Mouse (Mus musculus): Measurements from ENCODE around the gene Kat6b. TPM values are rescaled to one million over a fixed set of nuclear protein-coding genes. Genes with fewer than 3 reads are reported as not detected.
"Not testable (repeated sequence)": the region's sequence is repeated elsewhere in the genome, so short reads cannot be mapped to it uniquely, and the experiment has no call there.

The Kat6b gene
- polyA plus RNA-seq, 1 experiment from 2014 or later = 1.5 TPM

DNA sequence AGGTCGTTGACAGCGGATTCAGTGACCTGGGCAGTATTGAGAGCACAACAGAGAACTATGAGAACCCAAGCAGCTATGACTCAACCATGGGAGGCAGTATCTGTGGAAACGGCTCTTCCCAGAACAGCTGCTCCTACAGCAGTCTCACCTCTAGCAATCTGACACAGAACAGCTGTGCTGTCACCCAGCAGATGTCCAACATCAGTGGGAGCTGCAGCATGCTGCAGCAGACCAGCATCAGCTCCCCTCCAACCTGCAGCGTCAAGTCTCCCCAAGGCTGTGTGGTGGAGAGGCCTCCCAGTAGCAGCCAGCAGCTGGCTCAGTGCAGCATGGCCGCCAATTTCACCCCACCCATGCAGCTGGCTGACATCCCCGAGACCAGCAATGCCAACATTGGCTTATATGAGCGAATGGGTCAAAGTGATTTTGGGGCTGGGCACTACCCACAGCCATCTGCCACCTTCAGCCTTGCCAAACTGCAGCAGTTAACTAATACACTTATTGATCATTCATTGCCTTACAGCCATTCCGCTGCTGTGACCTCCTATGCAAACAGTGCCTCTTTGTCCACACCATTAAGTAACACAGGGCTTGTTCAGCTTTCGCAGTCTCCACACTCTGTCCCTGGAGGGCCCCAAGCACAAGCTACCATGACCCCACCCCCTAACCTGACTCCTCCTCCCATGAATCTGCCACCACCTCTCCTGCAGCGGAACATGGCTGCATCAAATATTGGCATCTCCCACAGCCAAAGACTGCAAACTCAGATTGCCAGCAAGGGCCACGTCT lies 188.6 kb downstream of the Kat6b start:
- no peaks in the 10 kb centered on the region for H3K27me3 ChIP-seq
- no peak overlapping the region for H3K4me2 ChIP-seq
- no peaks in the 10 kb centered on the region for H3K9me3 ChIP-seq (replicated peaks)
- H3K4me3 ChIP-seq (replicated peaks) = no peak overlapping the region
- peaks cover 13% of the 10 kb centered on the region; the same call in 1 of the 2 replicates for H3K4me1 ChIP-seq (replicated peaks)
- no peak overlapping the region for H3K27ac ChIP-seq (replicated peaks)
- WGBS (ENCODE audit: insufficient replicate concordance) = 70% methylated on average over 11 of the region's 11 CpGs
- peaks cover under 1% of the 10 kb centered on the region; the same call in 1 of the 2 replicates for H3K36me3 ChIP-seq (replicated peaks)
- H3K9ac ChIP-seq = no peak overlapping the region
- 0 out of 2 replicates have a peak, but pooled peaks have one; percentile 34 for ATAC-seq (ENCODE audit: insufficient read depth)

DNA sequence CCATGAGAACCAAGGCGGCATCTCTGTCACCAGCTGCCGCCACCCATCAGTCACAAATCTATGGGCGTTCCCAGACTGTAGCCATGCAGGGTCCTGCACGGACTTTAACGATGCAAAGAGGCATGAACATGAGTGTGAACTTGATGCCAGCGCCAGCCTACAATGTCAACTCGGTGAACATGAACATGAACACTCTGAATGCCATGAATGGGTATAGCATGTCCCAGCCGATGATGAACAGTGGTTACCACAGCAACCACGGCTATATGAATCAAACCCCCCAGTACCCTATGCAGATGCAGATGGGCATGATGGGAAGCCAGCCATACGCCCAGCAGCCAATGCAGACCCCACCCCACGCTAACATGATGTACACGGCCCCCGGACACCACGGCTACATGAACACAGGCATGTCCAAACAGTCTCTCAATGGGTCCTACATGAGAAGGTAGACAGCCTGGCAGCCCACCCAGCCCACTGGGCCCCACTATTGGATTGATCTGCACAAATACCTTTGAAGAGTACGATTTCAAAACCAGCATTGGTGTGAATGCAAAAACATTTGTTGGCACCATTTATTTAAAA lies 189.3 kb downstream of the Kat6b start:
- not testable (repeated sequence) for H3K9ac ChIP-seq; H3K36me3 ChIP-seq (replicated peaks); ATAC-seq (ENCODE audit: insufficient read depth); H3K4me3 ChIP-seq (replicated peaks); H3K27me3 ChIP-seq; H3K27ac ChIP-seq (replicated peaks); H3K9me3 ChIP-seq (replicated peaks); H3K4me2 ChIP-seq
- H3K4me1 ChIP-seq (replicated peaks) = peaks cover 13% of the 10 kb centered on the region; the same call in 1 of the 2 replicates
- 77% methylated on average over 15 of the region's 15 CpGs for WGBS (ENCODE audit: insufficient replicate concordance)

DNA sequence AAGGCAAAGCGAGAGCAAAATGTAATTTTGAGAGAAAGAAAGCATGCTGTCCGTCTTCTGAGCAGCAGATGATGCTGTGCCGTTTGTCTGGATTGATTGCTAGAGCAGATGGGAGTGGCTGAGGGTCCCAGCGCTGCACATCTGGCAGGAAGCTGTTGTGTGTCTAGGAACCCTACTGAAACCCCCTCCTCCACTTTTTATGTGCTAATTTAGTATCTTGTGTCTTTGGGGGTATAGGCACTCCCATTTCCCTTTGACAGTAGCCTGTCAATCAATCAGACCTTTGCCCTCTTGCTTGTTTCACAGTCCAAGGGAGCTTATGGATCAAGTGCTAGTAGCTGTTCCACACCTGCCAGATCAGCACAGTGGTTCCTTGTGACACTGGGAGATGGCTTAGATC lies 191.9 kb downstream of the Kat6b start:
- H3K36me3 ChIP-seq (replicated peaks) = no peaks in the 10 kb centered on the region; the same call in 1 of the 2 replicates
- H3K9ac ChIP-seq = no peak overlapping the region
- no peak overlapping the region for H3K4me2 ChIP-seq
- 78% methylated on average over 4 of the region's 4 CpGs for WGBS (ENCODE audit: insufficient replicate concordance)
- no peak for ATAC-seq (ENCODE audit: insufficient read depth)
- no peaks in the 10 kb centered on the region for H3K27me3 ChIP-seq
- peaks cover 13% of the 10 kb centered on the region; the same call in 1 of the 2 replicates for H3K4me1 ChIP-seq (replicated peaks)
- H3K27ac ChIP-seq (replicated peaks) = no peak overlapping the region
- no peak overlapping the region for H3K4me3 ChIP-seq (replicated peaks)
- no peaks in the 10 kb centered on the region for H3K9me3 ChIP-seq (replicated peaks)

DNA sequence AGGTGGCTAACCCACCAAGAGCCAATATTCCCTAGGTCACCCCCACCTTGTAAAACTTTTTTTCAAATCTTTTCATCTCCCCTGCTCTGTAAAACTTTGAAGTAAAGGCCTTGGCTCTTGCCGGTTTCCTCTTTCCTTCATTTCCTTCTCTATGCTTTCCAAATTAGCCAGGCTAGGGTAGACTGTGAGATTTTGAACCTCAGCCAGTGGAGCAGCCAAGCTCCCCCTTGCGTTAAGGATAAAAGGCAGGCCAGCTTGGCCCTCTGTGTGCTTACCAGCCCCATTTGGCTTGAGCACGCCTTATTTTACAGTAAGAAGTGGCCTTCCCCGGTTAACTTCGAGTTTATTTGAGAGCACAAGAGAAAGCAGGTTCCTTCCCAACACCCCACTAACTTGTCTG lies 193.2 kb downstream of the Kat6b start:
- Histone ChIP-seq H3K36me3 (replicated peaks) (no peaks in the 10 kb centered on the region; the same call in 1 of the 2 replicates), H3K4me3 (replicated peaks) (no peak overlapping the region), H3K9me3 (replicated peaks) (no peaks in the 10 kb centered on the region), H3K27ac (replicated peaks) (no peak overlapping the region), H3K27me3 (no peaks in the 10 kb centered on the region), H3K4me2 (no peak overlapping the region), H3K4me1 (replicated peaks) (peaks cover 10% of the 10 kb centered on the region; the same call in 1 of the 2 replicates), H3K9ac (no peak overlapping the region)
- whole genome bisulfite sequencing (ENCODE audit: insufficient replicate concordance) = 55% methylated on average over 5 of the region's 5 CpGs
- no peak for ATAC-seq (ENCODE audit: insufficient read depth)

DNA sequence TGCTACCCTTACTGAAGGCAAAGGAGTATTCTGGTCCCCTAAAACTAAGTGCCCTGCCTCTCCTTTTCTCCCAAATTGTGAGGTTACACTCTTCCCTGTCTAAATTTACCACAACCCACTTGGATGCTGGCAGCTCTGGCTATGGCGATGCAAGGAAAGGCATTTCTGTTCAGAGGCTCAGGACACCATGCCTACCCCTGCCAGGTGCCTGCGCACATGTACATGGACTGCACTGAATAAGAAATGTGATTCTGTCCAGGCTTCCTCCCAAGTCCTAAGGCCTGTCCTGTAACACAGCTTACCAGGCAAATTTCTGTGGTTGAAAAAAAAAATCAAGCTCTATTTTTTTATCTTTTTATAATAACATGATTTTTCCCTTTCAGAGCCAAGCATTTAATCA lies 195.0 kb downstream of the Kat6b start:
- Histone ChIP-seq H3K9me3 (replicated peaks) (no peaks in the 10 kb centered on the region), H3K27me3 (no peaks in the 10 kb centered on the region), H3K27ac (replicated peaks) (no peak overlapping the region), H3K36me3 (replicated peaks) (no peaks in the 10 kb centered on the region), H3K4me2 (no peak overlapping the region), H3K9ac (no peak overlapping the region), H3K4me1 (replicated peaks) (peaks cover 3% of the 10 kb centered on the region; the same call in 1 of the 2 replicates), H3K4me3 (replicated peaks) (no peak overlapping the region)
- 72% methylated on average over 2 of the region's 2 CpGs for WGBS (ENCODE audit: insufficient replicate concordance)
- no peak for ATAC-seq (ENCODE audit: insufficient read depth)

DNA sequence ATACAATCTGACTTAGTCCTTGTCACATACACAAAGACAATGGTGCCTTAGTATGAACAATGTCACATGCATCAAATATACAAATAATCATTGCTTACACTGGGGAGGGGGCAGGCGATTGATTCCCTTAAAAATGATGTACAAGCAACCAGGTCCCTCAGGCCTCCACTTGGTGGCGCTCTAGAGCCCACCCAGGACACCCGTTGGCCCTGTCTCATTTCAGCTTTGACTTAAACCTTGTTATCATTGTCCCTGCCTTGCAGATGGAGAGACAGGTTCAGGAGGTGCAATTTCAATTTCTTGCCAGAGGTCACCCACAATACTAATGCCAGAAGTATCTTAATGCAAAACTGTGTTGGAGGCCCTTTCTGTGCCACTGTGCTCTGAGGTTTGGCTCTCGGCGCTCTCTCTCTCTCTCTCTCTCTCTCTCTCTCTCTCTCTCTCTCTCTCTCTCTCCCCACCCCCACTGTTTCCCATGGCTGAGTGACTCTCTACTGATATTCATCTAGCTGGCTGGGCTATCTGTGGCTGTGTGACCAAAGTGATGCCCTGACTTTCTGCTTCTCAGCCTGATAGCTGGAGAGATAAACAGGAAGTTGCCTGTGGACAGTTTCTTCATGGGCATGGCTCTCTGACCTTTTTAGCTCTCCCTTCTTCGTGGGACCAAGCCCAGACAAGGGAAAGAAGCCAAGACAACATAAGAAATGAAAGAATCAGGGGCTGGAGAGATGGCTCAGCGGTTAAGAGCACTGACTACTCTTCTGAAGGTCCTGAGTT lies 197.5 kb downstream of the Kat6b start:
- no peaks in the 10 kb centered on the region for H3K9me3 ChIP-seq (replicated peaks)
- H3K4me3 ChIP-seq (replicated peaks) = no peak overlapping the region
- no peak overlapping the region for H3K9ac ChIP-seq
- no peak overlapping the region for H3K4me2 ChIP-seq
- peaks cover under 1% of the 10 kb centered on the region for H3K27me3 ChIP-seq
- WGBS (ENCODE audit: insufficient replicate concordance) = 36% methylated on average over 7 of the region's 7 CpGs
- ATAC-seq (ENCODE audit: insufficient read depth) = no peak
- H3K4me1 ChIP-seq (replicated peaks) = peaks cover 10% of the 10 kb centered on the region
- no peaks in the 10 kb centered on the region for H3K36me3 ChIP-seq (replicated peaks)
- H3K27ac ChIP-seq (replicated peaks) = no peak overlapping the region

DNA sequence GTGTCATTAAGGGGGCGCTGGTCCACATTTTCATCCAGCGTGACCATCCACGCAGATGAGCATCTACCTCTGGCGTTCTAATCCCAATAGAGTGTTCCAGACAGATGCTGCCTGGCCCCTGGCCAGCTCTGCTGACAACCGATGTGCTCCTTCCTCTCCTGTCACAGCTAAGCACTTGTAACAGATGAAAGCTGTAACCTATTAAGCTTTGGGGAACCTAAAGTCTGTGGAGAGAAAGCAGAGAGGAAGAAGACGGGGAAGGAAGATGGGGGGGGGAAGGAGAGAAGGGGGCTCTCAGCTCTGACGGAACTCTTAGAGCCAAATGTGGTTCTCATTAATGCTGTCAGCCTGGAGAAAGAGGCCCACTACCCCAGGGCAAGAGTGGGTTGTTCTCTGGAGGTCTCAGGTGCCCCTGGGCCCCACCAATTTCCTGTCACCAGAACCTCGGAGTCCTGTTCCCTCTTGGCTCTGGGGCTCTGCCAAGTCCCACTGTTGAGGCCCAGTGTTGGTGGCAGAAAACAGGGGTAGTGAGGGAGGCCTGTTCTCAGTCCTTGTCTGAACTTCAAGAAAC lies 198.5 kb downstream of the Kat6b start:
- no peak for ATAC-seq (ENCODE audit: insufficient read depth)
- Histone ChIP-seq H3K27me3 (peaks cover 11% of the 10 kb centered on the region), H3K9ac (no peak overlapping the region), H3K9me3 (replicated peaks) (no peaks in the 10 kb centered on the region), H3K4me1 (replicated peaks) (peaks cover 10% of the 10 kb centered on the region), H3K36me3 (replicated peaks) (no peaks in the 10 kb centered on the region), H3K4me2 (no peak overlapping the region), H3K27ac (replicated peaks) (no peak overlapping the region), H3K4me3 (replicated peaks) (no peak overlapping the region)
- WGBS (ENCODE audit: insufficient replicate concordance) = 30% methylated on average over 8 of the region's 8 CpGs

DNA sequence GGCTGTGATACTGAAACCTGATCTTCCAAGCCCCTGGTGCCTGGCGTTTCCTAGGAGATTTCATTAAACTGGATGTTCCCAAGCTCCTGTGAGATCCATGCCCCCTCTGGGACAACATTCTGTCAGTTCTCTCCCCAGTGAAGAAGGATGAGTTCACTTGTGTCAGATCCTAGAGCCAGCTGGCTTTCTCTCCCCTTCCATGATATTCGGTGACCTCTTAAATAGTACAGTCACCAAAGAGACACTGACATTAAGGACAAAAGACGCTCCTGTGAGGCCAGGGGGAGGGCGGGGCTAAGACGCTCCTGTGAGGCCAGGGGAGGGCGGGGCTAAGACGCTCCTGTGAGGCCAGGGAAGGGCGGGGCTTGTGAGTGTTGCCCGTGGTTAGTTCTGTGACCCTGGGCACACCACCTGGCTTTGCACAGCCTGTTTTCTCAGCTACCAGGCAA lies 201.5 kb downstream of the Kat6b start:
- Histone ChIP-seq H3K27ac (replicated peaks) (no peak overlapping the region), H3K4me1 (replicated peaks) (peaks cover 20% of the 10 kb centered on the region), H3K4me3 (replicated peaks) (no peak overlapping the region), H3K9ac (no peak overlapping the region), H3K27me3 (peaks cover 38% of the 10 kb centered on the region), H3K36me3 (replicated peaks) (no peaks in the 10 kb centered on the region), H3K4me2 (peak overlapping the region; percentile 51), H3K9me3 (replicated peaks) (no peaks in the 10 kb centered on the region)
- peak; percentile 68; the same call in 1 of the 2 replicates for ATAC-seq (ENCODE audit: insufficient read depth)
- WGBS (ENCODE audit: insufficient replicate concordance) = 2% methylated on average over 9 of the region's 9 CpGs

DNA sequence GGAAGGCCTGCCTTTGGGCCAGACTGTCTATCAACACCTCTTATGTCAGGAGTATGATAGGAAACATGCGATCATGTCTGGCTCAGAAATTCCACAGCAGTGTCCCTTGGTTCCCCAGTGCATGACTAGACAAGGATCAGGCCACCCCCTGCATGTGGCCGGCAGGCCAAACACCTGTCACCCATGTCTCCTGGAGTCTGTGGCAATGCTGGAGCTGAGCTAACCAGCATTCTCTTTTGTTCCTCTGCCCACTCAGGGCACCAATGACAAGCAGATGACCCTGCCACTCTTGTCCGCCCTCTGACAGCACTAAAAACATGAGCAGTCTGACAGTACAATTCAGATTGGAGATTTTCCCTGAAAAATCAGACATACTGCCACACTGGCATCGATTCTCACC lies 202.6 kb downstream of the Kat6b start:
- ATAC-seq (ENCODE audit: insufficient read depth) = no peak
- H3K27ac ChIP-seq (replicated peaks) = no peak overlapping the region
- 69% methylated on average over 4 of the region's 4 CpGs for WGBS (ENCODE audit: insufficient replicate concordance)
- H3K9ac ChIP-seq = no peak overlapping the region
- H3K36me3 ChIP-seq (replicated peaks) = no peaks in the 10 kb centered on the region
- H3K4me3 ChIP-seq (replicated peaks) = no peak overlapping the region
- peaks cover 43% of the 10 kb centered on the region for H3K27me3 ChIP-seq
- H3K4me1 ChIP-seq (replicated peaks) = peaks cover 20% of the 10 kb centered on the region
- H3K9me3 ChIP-seq (replicated peaks) = no peaks in the 10 kb centered on the region
- H3K4me2 ChIP-seq = no peak overlapping the region

DNA sequence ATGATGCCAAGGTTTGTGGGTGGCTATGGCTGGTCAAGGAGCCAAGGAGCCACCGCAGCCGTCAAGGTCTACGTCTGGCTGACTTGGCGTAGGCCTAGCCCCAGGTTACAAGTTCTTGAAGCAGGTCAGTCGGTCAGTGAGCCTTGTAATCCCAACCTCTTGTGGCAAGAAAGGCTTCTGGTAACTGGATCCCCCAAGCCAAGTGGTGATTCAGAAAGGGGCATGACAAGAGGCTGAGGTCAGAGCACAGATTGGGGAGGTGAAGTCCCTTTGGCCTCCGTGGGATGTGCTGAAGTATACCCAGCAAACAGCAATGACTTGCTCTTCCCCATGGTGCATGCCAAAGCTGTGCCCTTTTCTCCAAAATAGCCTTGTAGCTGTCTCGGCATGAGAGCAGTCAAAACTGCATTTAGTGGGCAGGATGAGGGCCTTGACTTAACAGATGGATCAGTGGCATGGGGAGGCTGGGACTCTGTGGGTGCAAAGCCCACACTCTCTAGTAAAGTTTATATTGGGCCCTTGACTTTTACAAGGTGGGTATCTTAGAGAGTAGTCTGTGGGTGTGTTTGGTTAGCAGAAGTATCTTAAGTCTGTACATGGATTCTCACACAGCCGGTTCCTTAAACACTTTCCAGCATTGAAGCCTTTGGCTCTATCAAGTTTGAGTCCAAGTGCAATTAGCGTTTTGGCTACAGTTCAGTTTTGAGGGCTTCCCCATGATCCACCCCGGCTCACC lies 204.3 kb downstream of the Kat6b start:
- Histone ChIP-seq H3K4me3 (replicated peaks) (no peak overlapping the region), H3K27ac (replicated peaks) (no peak overlapping the region), H3K27me3 (peaks cover 43% of the 10 kb centered on the region), H3K4me2 (no peak overlapping the region), H3K4me1 (replicated peaks) (peaks cover 17% of the 10 kb centered on the region), H3K36me3 (replicated peaks) (no peaks in the 10 kb centered on the region), H3K9me3 (replicated peaks) (no peaks in the 10 kb centered on the region), H3K9ac (no peak overlapping the region)
- 67% methylated on average over 10 of the region's 10 CpGs for WGBS (ENCODE audit: insufficient replicate concordance)
- no peak for ATAC-seq (ENCODE audit: insufficient read depth)

Data from liver, embryonic 15.5 days (tissue).